Mouse (Mus musculus) bone marrow, adult 2 months (tissue): ENCODE measurements around the gene Pip4k2a.

ENCODE experiments used
- CTCF ChIP-seq: fragments of 200-500 bp; IDR thresholded peaks from 2 replicates; pipeline ENCODE4 v1.5.1; 2011; ENCODE audit warnings: low read length, control low read depth; ENCODE audit not compliant: control insufficient read depth, insufficient read depth
- POLR2A ChIP-seq: fragments of 200-500 bp; IDR thresholded peaks from 2 replicates; pipeline ENCODE4 v1.6.1; 2011; ENCODE audit warnings: low read depth, mild to moderate bottlenecking, control low read depth, low read length, borderline replicate concordance; ENCODE audit not compliant: control insufficient read depth

DNA sequence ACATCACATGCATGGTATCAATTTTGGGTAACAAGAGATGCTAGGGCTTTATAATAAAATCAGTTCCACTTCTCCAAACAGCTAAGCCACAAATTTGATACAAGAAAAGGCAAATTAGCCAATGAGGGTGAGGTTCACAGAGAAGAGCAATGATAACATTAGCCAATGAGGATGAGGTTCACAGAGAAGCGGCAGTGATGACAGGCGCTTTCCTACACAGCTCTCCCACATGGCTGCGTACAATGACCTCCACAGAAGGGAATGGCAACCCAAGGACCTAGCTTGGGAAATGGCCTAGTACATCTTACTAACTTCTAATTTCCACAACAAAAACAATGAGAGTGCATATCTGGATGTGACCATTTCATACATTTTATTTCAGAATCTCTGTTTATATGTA lies 140.0 kb downstream of the Pip4k2a start:
- no peak for TF ChIP-seq POLR2A
- no peak for TF ChIP-seq CTCF
